17 mouse cellular contexts compared by ENCODE assay signal in genomic region chr5:53924005-53924404, GRCm38 (mm10).
DNase-seq lines count a peak whose midpoint lies in the region; ATAC-seq and TF ChIP-seq lines count a peak whose summit lies in the region.
"Had no signal": no experiment of that assay in that cellular context is flagged by ENCODE, and none has a peak within 500 bp of the region (broad histone marks: within the 10 kb centered on the region; RNA-seq: fewer than 3 reads in every experiment).

No protein-coding gene starts in this region.

- ATAC-seq in liver, embryonic 12.5 days: no peak
- ATAC-seq: forebrain, embryonic 16.5 days; intestine, embryonic 15.5 days; midbrain, embryonic 16.5 days had no signal

- intact Hi-C loops in heart, adult 2 months (cut with DNase I): no loop called here

- no peak for TF ChIP-seq POLR2A in heart, adult 2 months (IDR thresholded peaks at IDR 0.05; ENCODE audit: insufficient read depth, low read depth, low read length)
- TF ChIP-seq POLR2A in liver, adult 2 months (IDR thresholded peaks at IDR 0.05; ENCODE audit: extremely low read depth, insufficient read depth, low read length): no peak
- no peak for TF ChIP-seq POLR2A in CH12.LX (IDR thresholded peaks at IDR 0.05; ENCODE audit: low read depth, low read length)

- no peak overlapping the region for H3K4me3 ChIP-seq in heart, adult 2 months
- no peak overlapping the region for H3K4me3 ChIP-seq in liver, adult 2 months (ENCODE audit: insufficient read depth, low read depth, low read length)
- no peak overlapping the region for H3K4me3 ChIP-seq in liver, embryonic 12.5 days
- no peak overlapping the region for H3K4me3 ChIP-seq in CH12.LX (replicated peaks in 1 of 3; ENCODE audit: low read depth in 2 of 3, low read length in 2 of 3, poor library complexity in 1 of 3)
- H3K4me3 ChIP-seq: embryonic facial prominence, embryonic 13.5 days; intestine, embryonic 15.5 days; liver, embryonic 15.5 days; stomach, embryonic 15.5 days had no signal

- H3K27me3 ChIP-seq in heart, adult 2 months (ENCODE audit: control insufficient read depth, insufficient read depth, low read length): no peaks in the 10 kb centered on the region
- H3K27me3 ChIP-seq in liver, adult 2 months (ENCODE audit: control insufficient read depth, insufficient read depth, low read length): no peaks in the 10 kb centered on the region
- no peaks in the 10 kb centered on the region for H3K27me3 ChIP-seq in liver, embryonic 12.5 days (replicated peaks)
- H3K27me3 ChIP-seq in CH12.LX (replicated peaks): no peaks in the 10 kb centered on the region
- H3K27me3 ChIP-seq: embryonic facial prominence, embryonic 13.5 days; intestine, embryonic 15.5 days; liver, embryonic 15.5 days; stomach, embryonic 15.5 days had no signal

- H3K36me3 ChIP-seq in heart, adult 2 months (ENCODE audit: control insufficient read depth, insufficient read depth, low read length): no peaks in the 10 kb centered on the region
- no peaks in the 10 kb centered on the region for H3K36me3 ChIP-seq in liver, adult 2 months (ENCODE audit: control insufficient read depth, insufficient read depth, low read length)
- no peaks in the 10 kb centered on the region for H3K36me3 ChIP-seq in liver, embryonic 12.5 days
- H3K36me3 ChIP-seq in CH12.LX (replicated peaks in 1 of 2; ENCODE audit: control insufficient read depth in 1 of 2, insufficient read depth in 1 of 2, low read length in 1 of 2): no peaks in the 10 kb centered on the region
- H3K36me3 ChIP-seq: embryonic facial prominence, embryonic 13.5 days; intestine, embryonic 15.5 days; liver, embryonic 15.5 days; stomach, embryonic 15.5 days had no signal

- no peaks in the 10 kb centered on the region for H3K79me2 ChIP-seq in heart, adult 2 months (replicated peaks; ENCODE audit: control insufficient read depth, insufficient read depth, low read length)
- H3K79me2 ChIP-seq in liver, adult 2 months (ENCODE audit: control insufficient read depth, insufficient read depth, low read length): no peaks in the 10 kb centered on the region
- H3K79me2 ChIP-seq in CH12.LX (replicated peaks; ENCODE audit: control insufficient read depth, extremely low read depth, insufficient read depth, poor library complexity, severe bottlenecking): no peaks in the 10 kb centered on the region

- no peak overlapping the region for H3K27ac ChIP-seq in heart, adult 2 months
- no peak overlapping the region for H3K27ac ChIP-seq in liver, adult 2 months (replicated peaks; ENCODE audit: insufficient read depth, low read depth, low read length)
- H3K27ac ChIP-seq in liver, embryonic 12.5 days: no peak overlapping the region
- H3K27ac ChIP-seq in CH12.LX (ENCODE audit: insufficient read depth, low read depth): no peak overlapping the region
- H3K27ac ChIP-seq: embryonic facial prominence, embryonic 13.5 days; intestine, embryonic 15.5 days; liver, embryonic 15.5 days; stomach, embryonic 15.5 days had no signal

- 0 out of 2 replicates have a peak, but pooled peaks cover 3% of the 10 kb centered on the region for H3K9me3 ChIP-seq in liver, embryonic 12.5 days (replicated peaks)
- H3K9me3 ChIP-seq in CH12.LX (replicated peaks; ENCODE audit: low read length): peaks cover 7% of the 10 kb centered on the region
- H3K9me3 ChIP-seq: intestine, embryonic 15.5 days; liver, embryonic 15.5 days; stomach, embryonic 15.5 days had no signal

- peak; percentile 50 for TF ChIP-seq CTCF in heart, adult 2 months (IDR thresholded peaks at IDR 0.05)
- TF ChIP-seq CTCF in liver, adult 2 months (IDR thresholded peaks at IDR 0.05; ENCODE audit: low read depth, low read length): peak; percentile 63
- TF ChIP-seq CTCF in CH12.LX (conservative IDR thresholded peaks at IDR 0.05 in 1 of 2, IDR thresholded peaks at IDR 0.05 in 1 of 2; ENCODE audit: low read depth in 2 of 2, low read length in 2 of 2): peak in 1 of 2 experiments; percentile 52; a peak in 2 of 4 replicates

- H3K4me1 ChIP-seq in heart, adult 2 months (ENCODE audit: control insufficient read depth, insufficient read depth, low read length): peaks cover 7% of the 10 kb centered on the region
- H3K4me1 ChIP-seq in liver, adult 2 months (ENCODE audit: control insufficient read depth, insufficient read depth, low read length): no peaks in the 10 kb centered on the region
- H3K4me1 ChIP-seq in liver, embryonic 12.5 days: no peaks in the 10 kb centered on the region
- no peaks in the 10 kb centered on the region for H3K4me1 ChIP-seq in CH12.LX (ENCODE audit: control insufficient read depth in 1 of 2, insufficient read depth in 2 of 2)
- H3K4me1 ChIP-seq: liver, embryonic 15.5 days had no signal

- DNase-seq in heart, adult 2 months: no peak
- no peak for DNase-seq in heart, adult 8-10 months (ENCODE audit: low spot score)
- peak; percentile 60 for DNase-seq in liver, adult 2 months (ENCODE audit: extremely low read depth, low read depth, low spot score)
- DNase-seq in CH12.LX (ENCODE audit: extremely low read depth): peak; percentile 2
- peak; percentile 46 for DNase-seq in lung, postnatal 36 days
- DNase-seq in spleen, postnatal 14 days (ENCODE audit: low spot score in 2 of 2): no peak
- DNase-seq: cerebellum, adult 2 months; heart, postnatal 36 days; right cerebral cortex, postnatal 25 days; thymus, postnatal 36 days had no signal

- peak; percentile 33 for TF ChIP-seq RAD21 in CH12.LX (IDR thresholded peaks at IDR 0.05; ENCODE audit: low read depth, low read length)

- 66% methylated on average over 4 of the region's 4 CpGs for WGBS in heart, adult 2 months
- WGBS in liver, adult 2 months: 54% methylated on average over 4 of the region's 4 CpGs
- WGBS in liver, embryonic 12.5 days (ENCODE audit: insufficient replicate concordance): 67% methylated on average over 4 of the region's 4 CpGs

- no peak for TF ChIP-seq EP300 in heart, adult 2 months (IDR thresholded peaks at IDR 0.05; ENCODE audit: insufficient read depth, low read depth, low read length)
- no peak for TF ChIP-seq EP300 in CH12.LX (IDR thresholded peaks at IDR 0.05; ENCODE audit: low read length)

- in situ Hi-C loops in CH12.LX (cut with MboI; ENCODE audit: low pct_ligation_motif_present, low pct_unique_long_range_greater_than_20kb, low sequenced_read_pairs): no loop called here

- H3K9ac ChIP-seq in heart, adult 2 months (ENCODE audit: low read depth, low read length): no peak overlapping the region
- no peak overlapping the region for H3K9ac ChIP-seq in liver, adult 2 months (ENCODE audit: low read depth, low read length)
- H3K9ac ChIP-seq in liver, embryonic 12.5 days: no peak overlapping the region
- no peak overlapping the region for H3K9ac ChIP-seq in CH12.LX (ENCODE audit: insufficient read depth, low read depth)
- H3K9ac ChIP-seq: embryonic facial prominence, embryonic 13.5 days; intestine, embryonic 15.5 days; liver, embryonic 15.5 days; stomach, embryonic 15.5 days had no signal

- H3K4me2 ChIP-seq in liver, embryonic 12.5 days: no peak overlapping the region
- no peak overlapping the region for H3K4me2 ChIP-seq in CH12.LX (ENCODE audit: insufficient read depth, low read depth, poor library complexity, severe bottlenecking)
- H3K4me2 ChIP-seq: embryonic facial prominence, embryonic 13.5 days; intestine, embryonic 15.5 days; liver, embryonic 15.5 days; stomach, embryonic 15.5 days had no signal

- dilution Hi-C loops in CH12.LX (cut with MboI; ENCODE audit: extremely low pct_ligation_motif_present, extremely low pct_unique_long_range_greater_than_20kb, low sequenced_read_pairs): no loop called here

TF ChIP-seq in CH12.LX, 34 proteins besides CTCF, POLR2A, EP300 and RAD21:
- TF ChIP-seq PAX5 (IDR thresholded peaks at IDR 0.05; ENCODE audit: low read length) (no peak), SMC3 (IDR thresholded peaks at IDR 0.05; ENCODE audit: low read depth, low read length) (peak; percentile 46)

Comparison
In these comparisons a context has a peak if more than half of its experiments do, and no peak if none do; other contexts are left out.
1. DNase-seq: peak in liver, adult 2 months (single experiment), CH12.LX (single experiment) and lung, postnatal 36 days (single experiment); none in heart, adult 2 months (0 of 2), heart, adult 8-10 months (single experiment) and spleen, postnatal 14 days (0 of 2).